Mouse (Mus musculus) stomach, postnatal 0 days (tissue): ENCODE measurements at regions not wholly inside any gene's neighbourhood (a gene's known extent, or its start where the extent isn't known, plus 50 kb on each side); places are given as distances from the start of the nearest gene placed in this dataset.

Experiments used
- CTCF ChIP-seq: IDR thresholded peaks from 2 replicates; pipeline ENCODE4 v1.5.1; 2016; ENCODE audit warnings: antibody characterized with exemption, low read depth, mild to moderate bottlenecking, moderate library complexity
- EP300 ChIP-seq: optimal IDR thresholded peaks from 2 replicates; pipeline ENCODE3; 2016; ENCODE audit warnings: antibody characterized with exemption

DNA sequence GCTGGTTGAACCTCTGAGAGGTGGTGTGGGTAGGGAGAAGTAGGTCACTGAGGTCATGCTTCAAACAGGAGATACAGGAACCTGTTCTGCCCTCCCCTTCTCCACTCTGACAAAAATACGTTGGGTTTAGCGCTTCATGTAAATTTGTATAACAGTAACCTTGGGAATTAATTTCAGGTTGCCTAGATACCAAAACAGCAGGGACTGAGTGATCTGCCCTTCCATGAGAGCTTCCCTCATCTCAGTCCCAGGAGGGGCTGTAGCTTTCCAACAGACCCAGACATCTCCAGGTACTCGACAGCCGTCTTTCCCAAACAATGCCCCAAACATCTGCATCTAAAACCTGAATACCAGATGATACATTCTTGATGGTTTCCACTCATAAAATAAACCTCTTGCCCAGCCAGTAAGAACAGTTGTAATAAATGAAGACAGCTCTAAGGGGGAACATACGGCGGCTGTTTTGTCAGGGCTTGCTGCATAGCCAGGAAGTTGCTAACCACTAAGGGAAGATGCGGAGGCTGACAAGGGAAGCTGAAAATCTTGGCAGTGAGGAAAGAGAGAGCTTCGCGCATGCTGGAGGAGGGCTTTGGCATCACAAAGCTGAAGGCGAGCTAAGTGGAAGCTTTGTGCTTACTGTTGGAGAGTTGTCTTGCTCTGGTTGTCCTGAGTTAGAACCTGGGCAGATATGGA, 137.4 kb upstream of the Daam1 start:
- TF ChIP-seq CTCF = no peak
- no peak for TF ChIP-seq EP300
